Mouse (Mus musculus) lung, embryonic 16.5 days (tissue): ENCODE data around the gene Bsg. TPM values are rescaled to one million over a fixed set of nuclear protein-coding genes. Genes with fewer than 3 reads are reported as not detected.

Source experiments
- ATAC-seq: fragments of 200-750 bp; cut with Nextera tagmentation; 2 replicates; pipeline ENCODE4 v1.8.0; 2017; ENCODE audit warnings: low read depth, mild to moderate bottlenecking, moderate library complexity
- H3K27ac ChIP-seq: fragments of 300-500 bp; sonication (generic); 2 replicates; pipeline ENCODE4 v1.5.1; 2014; ENCODE audit warnings: mild to moderate bottlenecking, control low read depth, low read length
- H3K27me3 ChIP-seq: fragments of 300-500 bp; sonication (generic); 2 replicates; pipeline ENCODE4 v1.6.1; 2014; ENCODE audit warnings: low read depth, low read length, mixed read lengths; ENCODE audit not compliant: control insufficient read depth, insufficient read depth
- H3K36me3 ChIP-seq: fragments of 300-500 bp; sonication (generic); 2 replicates; pipeline ENCODE4 v1.6.1; 2014; ENCODE audit warnings: low read length; ENCODE audit not compliant: control insufficient read depth, insufficient read depth
- H3K4me1 ChIP-seq: fragments of 300-500 bp; sonication (generic); replicated peaks from 2 replicates; pipeline ENCODE4 v1.6.1; 2014; ENCODE audit warnings: low read length, mixed read lengths; ENCODE audit not compliant: control insufficient read depth, insufficient read depth
- H3K4me2 ChIP-seq: fragments of 300-500 bp; sonication (generic); 2 replicates; pipeline ENCODE4 v1.6.1; 2014; ENCODE audit warnings: low read depth, low read length, control low read depth
- H3K4me3 ChIP-seq: fragments of 300-500 bp; sonication (generic); 2 replicates; pipeline ENCODE4 v1.5.1; 2014; ENCODE audit warnings: mild to moderate bottlenecking, low read length, control low read depth
- H3K9ac ChIP-seq: fragments of 300-500 bp; sonication (generic); 2 replicates; pipeline ENCODE4 v1.6.1; 2014; ENCODE audit warnings: low read length, control low read depth
- H3K9me3 ChIP-seq: fragments of 300-500 bp; sonication (generic); 2 replicates; pipeline ENCODE4 v1.6.1; 2016; ENCODE audit warnings: low read length; ENCODE audit not compliant: control insufficient read depth
- WGBS: fragments of 180-500 bp; shearing (Covaris S2); extraction: QIAGEN DNeasy Blood & Tissue Kit; methylation state at CpG from one replicate; pipeline ENCODE4 v1.1.7; 2014; 5-methylcytosine and 5-hydroxymethylcytosine counted together
- polyA plus RNA-seq: library from polyadenylated mRNA; unstranded; fragments of >200 nt; fragmentation: Nextera tagmentation; extraction: Ambion mirVana; gene quantifications from 2 replicates; pipeline ENCODE4 v1.2.1, GENCODE M21; 2015

Gene Bsg
- polyA plus RNA-seq, 1 experiment from 2014 or later = 1,174 TPM

DNA sequence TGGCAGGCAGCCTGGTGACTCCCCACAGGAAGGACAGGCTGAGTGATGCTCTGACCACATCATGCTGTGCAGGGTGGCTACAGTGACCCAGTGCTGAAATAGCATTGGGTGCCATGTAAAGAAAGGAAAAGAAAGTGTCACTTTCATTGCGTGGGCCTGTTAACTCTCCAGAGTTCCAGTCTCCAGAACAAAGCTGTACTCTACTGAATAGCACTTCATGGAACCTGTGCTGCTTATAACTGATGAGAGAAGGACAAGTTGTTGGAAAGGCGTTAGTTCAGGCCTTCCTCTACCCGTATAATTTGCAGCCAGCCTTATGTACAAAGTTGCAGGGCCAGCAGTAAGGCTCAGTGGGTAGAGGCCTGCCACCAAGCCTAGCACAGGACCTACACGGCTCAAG, 15.6 kb upstream of the Bsg start, which contains the start of gene Gzmm:
Gene Gzmm (plus strand): TSS at position 301 of the 400 bp plus-strand sequence.
- no peak within 1 kb of the TSS for H3K4me2 ChIP-seq
- no peak within 1 kb of the TSS for H3K4me3 ChIP-seq
- WGBS = 71% methylated on average over 4 of the region's 4 CpGs
- 0 out of 2 replicates have a peak, but pooled peaks cover 4% of the 10 kb centered on the region for H3K9me3 ChIP-seq
- H3K4me1 ChIP-seq = peaks cover 5% of the 10 kb centered on the region
- no peak for ATAC-seq
- H3K27ac ChIP-seq = no peak within 1 kb of the TSS
- H3K9ac ChIP-seq = no peak within 1 kb of the TSS
- no peaks in the 10 kb centered on the region for H3K27me3 ChIP-seq
- H3K36me3 ChIP-seq = peaks cover 37% of the 10 kb centered on the region

DNA sequence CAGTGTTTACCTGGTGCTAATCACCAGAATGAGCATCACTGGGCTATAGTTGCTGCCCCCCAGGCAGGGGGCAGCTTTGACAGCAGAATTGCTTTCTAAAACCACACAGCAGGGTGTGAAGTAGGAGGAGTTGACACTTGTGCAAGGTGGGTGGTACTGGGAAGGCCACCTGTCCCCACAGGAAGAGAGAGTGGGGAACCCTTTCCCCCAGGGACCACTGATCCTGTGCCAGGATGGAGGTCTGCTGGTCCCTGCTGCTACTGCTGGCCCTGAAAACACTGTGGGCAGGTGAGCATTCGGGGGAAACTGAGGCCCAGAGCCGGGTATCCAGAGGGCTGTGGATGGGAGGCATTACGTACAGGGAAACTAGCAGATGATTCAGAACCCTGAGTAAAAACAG, 15.1 kb upstream of the Bsg start:
- Histone ChIP-seq H3K36me3 (peaks cover 37% of the 10 kb centered on the region), H3K9ac (no peak overlapping the region), H3K4me3 (no peak overlapping the region), H3K4me1 (peaks cover under 1% of the 10 kb centered on the region), H3K4me2 (no peak overlapping the region), H3K27ac (no peak overlapping the region), H3K27me3 (no peaks in the 10 kb centered on the region), H3K9me3 (0 out of 2 replicates have a peak, but pooled peaks cover 4% of the 10 kb centered on the region)
- WGBS = 84% methylated on average over 3 of the region's 3 CpGs
- ATAC-seq = no peak

DNA sequence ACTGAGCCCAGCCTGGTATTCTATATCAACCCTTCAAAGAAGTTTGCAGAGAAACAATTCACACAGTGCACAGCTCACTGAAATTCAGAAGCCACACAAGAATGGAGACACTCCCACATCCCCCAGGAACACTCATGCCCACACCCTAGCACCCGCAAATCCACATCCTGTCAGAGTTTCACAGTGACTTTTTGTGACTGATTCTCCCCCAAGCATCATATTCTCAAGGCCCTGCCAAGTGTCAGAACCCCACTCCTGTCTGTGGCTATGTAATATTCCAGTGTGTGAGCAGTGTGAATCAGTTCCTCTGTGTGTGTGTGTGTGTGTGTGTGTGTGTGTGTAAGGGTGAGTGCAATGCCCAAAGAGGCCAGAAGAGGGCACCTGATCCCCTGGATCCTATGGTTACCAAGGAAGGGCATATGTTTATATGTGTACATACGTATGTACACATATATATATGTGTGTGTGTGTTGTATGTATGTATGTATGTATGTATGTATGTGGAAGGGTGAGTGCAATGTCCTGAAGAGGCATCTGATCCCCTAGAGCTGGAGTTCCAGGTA, 12.2 kb upstream of the Bsg start:
- no peak overlapping the region for H3K4me3 ChIP-seq
- H3K9me3 ChIP-seq = 0 out of 2 replicates have a peak, but pooled peaks cover 4% of the 10 kb centered on the region
- no peak overlapping the region for H3K9ac ChIP-seq
- peaks cover 19% of the 10 kb centered on the region for H3K36me3 ChIP-seq
- H3K4me1 ChIP-seq = peaks cover 10% of the 10 kb centered on the region
- ATAC-seq = no peak
- no peak overlapping the region for H3K4me2 ChIP-seq
- WGBS = 95% methylated on average over 2 of the region's 2 CpGs
- no peaks in the 10 kb centered on the region for H3K27me3 ChIP-seq
- no peak overlapping the region for H3K27ac ChIP-seq

DNA sequence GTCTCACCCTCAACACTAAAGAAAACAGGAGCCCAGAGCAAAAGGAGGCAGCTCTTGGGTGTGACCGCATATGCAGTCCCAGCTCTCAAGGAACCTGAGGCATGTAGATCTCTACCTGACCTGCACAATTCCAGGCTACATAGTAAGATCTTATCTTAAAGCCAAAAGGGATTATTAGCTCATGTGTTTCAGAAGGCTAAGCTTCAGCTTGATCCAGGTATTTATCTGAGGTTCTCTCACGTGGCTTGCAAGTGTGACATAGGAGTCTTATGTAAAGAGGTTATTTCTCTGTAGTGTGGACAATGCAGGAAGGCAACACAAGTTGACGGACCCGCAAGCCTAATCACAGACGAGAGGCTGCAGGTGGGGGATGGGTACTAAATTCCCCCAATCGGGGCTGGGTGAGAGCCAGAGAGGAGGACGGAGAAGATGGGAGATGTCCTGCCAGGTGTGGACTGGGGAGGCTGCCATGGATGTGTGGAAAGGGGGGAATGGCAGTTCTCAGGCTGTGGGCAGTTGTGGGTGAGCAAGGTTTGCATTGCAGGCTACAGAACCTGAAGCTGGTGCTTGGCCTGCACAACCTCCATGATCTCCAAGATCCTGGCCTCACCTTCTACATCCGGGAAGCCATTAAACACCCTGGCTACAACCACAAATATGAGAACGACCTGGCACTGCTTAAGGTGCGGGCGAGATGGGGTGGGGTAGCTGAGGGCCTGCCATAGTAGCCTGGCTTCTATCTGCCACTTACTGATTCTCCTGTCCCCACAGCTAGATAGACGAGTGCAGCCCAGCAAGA, 10.5 kb upstream of the Bsg start:
- Histone ChIP-seq H3K36me3 (peaks cover 4% of the 10 kb centered on the region), H3K4me3 (no peak overlapping the region), H3K9ac (no peak overlapping the region), H3K9me3 (0 out of 2 replicates have a peak, but pooled peaks cover 4% of the 10 kb centered on the region), H3K27me3 (no peaks in the 10 kb centered on the region), H3K4me2 (no peak overlapping the region), H3K4me1 (peaks cover 23% of the 10 kb centered on the region), H3K27ac (no peak overlapping the region)
- no peak for ATAC-seq
- WGBS = 68% methylated on average over 12 of the region's 12 CpGs

DNA sequence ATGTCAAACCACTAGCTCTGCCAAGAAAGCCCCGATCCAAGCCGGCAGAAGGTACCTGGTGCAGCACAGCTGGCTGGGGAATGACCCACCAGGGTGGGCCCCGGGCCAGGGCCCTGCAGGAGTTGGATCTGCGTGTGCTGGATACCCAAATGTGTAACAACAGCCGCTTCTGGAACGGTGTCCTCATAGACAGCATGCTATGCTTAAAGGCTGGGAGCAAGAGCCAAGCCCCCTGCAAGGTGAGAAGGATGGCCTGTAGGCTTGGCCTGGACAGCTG, 10.0 kb upstream of the Bsg start:
- no peak overlapping the region for H3K27ac ChIP-seq
- peaks cover 25% of the 10 kb centered on the region for H3K4me1 ChIP-seq
- no peak for ATAC-seq
- H3K9ac ChIP-seq = no peak overlapping the region
- 76% methylated on average over 6 of the region's 6 CpGs for WGBS
- no peak overlapping the region for H3K4me3 ChIP-seq
- H3K4me2 ChIP-seq = no peak overlapping the region
- no peaks in the 10 kb centered on the region for H3K27me3 ChIP-seq
- no peaks in the 10 kb centered on the region; the same call in 1 of the 2 replicates for H3K36me3 ChIP-seq
- H3K9me3 ChIP-seq = 0 out of 2 replicates have a peak, but pooled peaks cover 4% of the 10 kb centered on the region

DNA sequence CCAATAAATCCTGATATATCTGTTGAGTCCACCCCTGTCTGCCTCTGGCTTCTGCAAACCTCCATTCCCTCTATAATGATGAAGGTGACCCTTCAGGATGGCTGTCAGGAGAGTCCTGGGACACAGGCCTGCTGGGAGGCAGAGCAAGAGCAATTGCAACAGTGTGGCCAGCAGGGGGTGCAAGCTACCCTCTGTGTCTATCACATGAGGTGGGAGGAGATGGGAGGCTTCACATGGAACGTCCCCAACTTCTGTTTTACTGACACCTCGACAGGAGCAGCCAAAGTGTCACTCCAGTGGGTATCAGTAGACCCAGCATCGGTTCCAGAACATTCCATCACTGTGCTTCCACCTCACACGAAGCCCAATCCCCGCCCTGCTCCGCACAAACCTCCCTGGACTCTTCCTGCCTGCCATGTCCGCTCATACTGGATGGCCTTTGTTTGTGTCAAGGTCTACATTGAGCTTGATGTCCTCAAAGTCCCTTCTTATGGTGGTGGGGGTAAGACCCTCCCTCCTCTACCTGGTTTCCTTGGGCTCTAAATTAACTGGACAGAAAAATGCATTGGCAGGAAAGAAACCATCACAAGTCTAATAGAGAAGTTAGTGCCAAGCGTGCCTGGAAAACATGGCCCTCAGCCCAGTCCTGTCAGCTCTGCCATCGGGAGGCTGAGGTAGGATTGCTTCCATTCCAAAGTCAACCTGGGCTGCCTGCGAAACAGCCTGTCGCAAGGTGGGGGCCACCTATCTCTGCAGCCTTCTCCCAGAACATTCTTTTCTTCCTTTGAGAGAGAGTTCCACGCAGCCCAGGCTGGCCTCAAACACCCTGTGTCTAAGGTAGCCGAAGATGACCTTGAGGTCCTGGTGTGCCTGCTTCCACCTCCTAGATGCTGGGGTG, 8.8 kb upstream of the Bsg start:
- H3K36me3 ChIP-seq = no peaks in the 10 kb centered on the region
- 0 out of 2 replicates have a peak, but pooled peaks cover 4% of the 10 kb centered on the region for H3K9me3 ChIP-seq
- H3K4me3 ChIP-seq = no peak overlapping the region
- H3K27ac ChIP-seq = peak overlapping the region; percentile 96
- peak; percentile 44 for ATAC-seq
- H3K9ac ChIP-seq = peak overlapping the region; percentile 42; the same call in 1 of the 2 replicates
- H3K27me3 ChIP-seq = no peaks in the 10 kb centered on the region
- H3K4me1 ChIP-seq = peaks cover 25% of the 10 kb centered on the region
- WGBS = 52% methylated on average over 13 of the region's 13 CpGs
- peak overlapping the region; percentile 18 for H3K4me2 ChIP-seq

DNA sequence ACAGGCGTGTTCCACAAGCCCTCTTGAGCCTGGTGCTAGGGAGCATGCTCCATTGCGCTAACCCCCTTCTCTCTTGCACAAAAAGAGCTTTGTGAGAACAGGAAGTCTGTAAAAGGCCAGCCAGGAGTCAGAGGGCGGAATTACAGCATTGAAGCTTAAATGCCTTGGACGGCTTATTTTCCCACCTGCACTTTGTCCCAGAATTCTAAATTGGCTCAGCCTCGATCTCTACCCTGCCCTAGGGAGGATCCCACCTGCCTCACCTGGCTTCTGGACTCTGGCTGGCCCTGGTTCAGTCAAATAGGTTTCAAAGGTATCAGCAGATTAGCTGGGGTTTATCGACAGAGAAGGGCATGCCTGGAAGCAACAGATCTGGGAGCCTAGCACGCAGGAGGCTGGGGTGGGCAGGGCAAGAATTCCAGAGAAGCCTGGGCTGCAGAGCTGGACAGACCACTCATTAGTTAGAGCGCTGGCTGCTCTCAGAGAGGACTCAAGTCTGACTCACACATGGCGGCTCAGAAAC, 8.1 kb upstream of the Bsg start:
- Histone ChIP-seq H3K4me1 (peaks cover 25% of the 10 kb centered on the region), H3K36me3 (no peaks in the 10 kb centered on the region), H3K9ac (peak overlapping the region; percentile 42; the same call in 1 of the 2 replicates), H3K4me3 (no peak overlapping the region), H3K4me2 (peak overlapping the region; percentile 18), H3K9me3 (0 out of 2 replicates have a peak, but pooled peaks cover 4% of the 10 kb centered on the region), H3K27ac (peak overlapping the region; percentile 96), H3K27me3 (no peaks in the 10 kb centered on the region)
- peak; percentile 55 for ATAC-seq
- WGBS = 40% methylated on average over 9 of the region's 9 CpGs

DNA sequence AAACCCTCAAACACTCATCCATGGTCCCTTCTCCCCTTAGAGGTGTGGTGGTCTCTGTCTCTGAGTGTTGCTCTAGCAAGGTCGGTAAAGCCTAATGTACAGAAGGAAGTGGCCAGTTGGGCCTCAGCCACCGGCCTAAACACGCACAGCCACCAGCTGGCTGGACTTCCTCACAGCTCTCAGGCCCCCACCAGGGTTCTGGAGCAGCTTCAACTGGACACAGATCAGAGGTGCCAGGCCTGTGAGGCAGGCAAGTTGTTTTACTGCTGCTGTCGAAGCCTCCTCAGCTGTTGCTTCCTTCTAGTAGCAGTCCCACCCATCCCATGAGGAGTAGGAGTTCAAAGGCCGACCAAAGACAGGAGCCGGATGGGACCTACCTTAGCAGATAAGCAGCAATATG, 6.4 kb upstream of the Bsg start:
- Histone ChIP-seq H3K36me3 (no peaks in the 10 kb centered on the region), H3K27me3 (no peaks in the 10 kb centered on the region), H3K4me1 (peaks cover 27% of the 10 kb centered on the region), H3K4me3 (no peak overlapping the region), H3K27ac (peak overlapping the region; percentile 96), H3K9me3 (no peaks in the 10 kb centered on the region), H3K4me2 (no peak overlapping the region), H3K9ac (no peak overlapping the region)
- peak; percentile 41; the same call in 1 of the 2 replicates for ATAC-seq
- 50% methylated on average over 6 of the region's 6 CpGs for WGBS
